Mouse (Mus musculus) heart, embryonic 10.5 days (tissue): ENCODE measurements around the gene Letm1. TPM values are rescaled to one million over a fixed set of nuclear protein-coding genes. Genes with fewer than 3 reads are reported as not detected.

ENCODE experiments used
- DNase-seq: peaks from one replicate; pipeline ENCODE4 v3.0.0-alpha.2; 2017; ENCODE audit warnings: low spot score
- H3K27ac ChIP-seq: fragments of 300-500 bp; sonication (generic); 2 replicates; pipeline ENCODE4 v1.5.1; 2016; ENCODE audit warnings: mild to moderate bottlenecking
- H3K27me3 ChIP-seq: fragments of 300-500 bp; sonication (generic); 2 replicates; pipeline ENCODE4 v1.6.1; 2016; ENCODE audit warnings: mild to moderate bottlenecking; ENCODE audit not compliant: poor library complexity, insufficient read depth, severe bottlenecking
- H3K36me3 ChIP-seq: fragments of 300-500 bp; sonication (generic); 2 replicates; pipeline ENCODE4 v1.6.1; 2016; ENCODE audit warnings: mild to moderate bottlenecking, moderate library complexity
- H3K4me1 ChIP-seq: fragments of 300-500 bp; sonication (generic); 2 replicates; pipeline ENCODE4 v1.6.1; 2016; ENCODE audit warnings: mild to moderate bottlenecking
- H3K4me3 ChIP-seq: fragments of 300-500 bp; sonication (generic); 2 replicates; pipeline ENCODE4 v1.5.1; 2016; ENCODE audit warnings: mild to moderate bottlenecking, moderate library complexity
- H3K9me3 ChIP-seq: fragments of 300-500 bp; sonication (generic); 2 replicates; pipeline ENCODE4 v1.6.1; 2016; ENCODE audit warnings: mild to moderate bottlenecking, moderate library complexity
- WGBS: fragments of 180-500 bp; shearing (Covaris S2); methylation state at CpG from one replicate; pipeline ENCODE4 v1.1.7; 2016; 5-methylcytosine and 5-hydroxymethylcytosine counted together
- polyA plus RNA-seq: library from polyadenylated mRNA; unstranded; fragments of >200 nt; fragmentation: Nextera tagmentation; extraction: Ambion mirVana; gene quantifications from 2 replicates; pipeline ENCODE4 v1.2.1, GENCODE M21; 2016

Gene Letm1
- polyA plus RNA-seq, 1 experiment from 2014 or later = 56.3 TPM

DNA sequence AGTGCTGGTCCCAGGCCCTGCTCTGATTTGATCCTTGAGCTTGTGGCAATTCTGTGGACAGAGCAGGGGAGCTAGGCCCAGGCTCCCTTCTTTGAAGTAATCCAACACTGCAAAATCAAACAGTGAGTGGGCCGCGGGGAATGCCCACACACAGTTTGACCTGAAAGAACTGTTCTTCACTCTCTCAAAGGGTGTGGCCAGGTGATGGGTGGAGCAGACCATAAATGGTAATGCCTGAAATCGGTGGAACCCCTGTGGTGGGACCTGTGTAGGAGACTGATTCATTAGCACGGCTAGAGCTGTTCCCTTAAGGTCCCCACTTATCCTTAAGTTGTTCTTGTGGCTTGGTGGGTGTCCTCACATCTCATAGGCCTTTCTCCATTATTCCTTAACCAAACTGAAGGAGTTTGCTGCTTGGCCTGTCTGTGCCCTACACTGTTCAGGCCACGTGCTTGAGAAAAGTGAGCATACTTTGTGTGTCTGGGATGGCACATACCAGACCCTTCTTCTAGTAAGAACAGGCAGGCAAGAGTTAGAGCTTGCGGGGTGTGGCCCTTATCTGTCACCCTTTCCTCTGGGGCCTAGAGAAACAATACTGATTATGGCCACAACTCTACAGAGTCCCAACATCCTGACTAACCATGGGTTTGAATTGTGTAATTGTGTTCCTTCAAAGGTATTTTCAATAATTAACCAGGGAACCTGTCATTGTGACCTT lies 33.5 kb upstream of the Letm1 start:
- Histone ChIP-seq H3K27me3 (no peaks in the 10 kb centered on the region), H3K9me3 (no peaks in the 10 kb centered on the region), H3K27ac (no peak overlapping the region), H3K4me3 (no peak overlapping the region), H3K36me3 (no peaks in the 10 kb centered on the region), H3K4me1 (peaks cover 19% of the 10 kb centered on the region)
- no peak for DNase-seq
- 76% methylated on average over 6 of the region's 6 CpGs for WGBS

DNA sequence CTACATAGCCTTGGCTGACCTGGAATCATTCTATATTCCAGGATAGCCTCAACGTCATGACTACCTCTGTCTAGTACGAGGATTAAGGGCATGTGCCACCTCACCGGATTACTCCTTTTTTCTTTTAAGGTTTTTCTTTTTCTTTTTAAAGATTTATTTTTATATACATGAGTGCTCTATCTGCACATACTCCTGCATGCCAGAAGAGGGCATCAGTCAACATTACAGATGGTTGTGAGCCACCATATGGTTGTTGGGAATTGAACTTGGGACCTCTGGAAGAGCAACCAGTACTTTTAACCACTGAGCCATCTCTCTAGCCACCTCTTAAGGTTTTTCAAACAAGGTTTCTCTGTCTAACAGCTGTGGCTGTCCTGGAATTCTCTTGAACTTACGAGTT lies 28.9 kb upstream of the Letm1 start:
- Histone ChIP-seq H3K27me3 (no peaks in the 10 kb centered on the region), H3K4me3 (no peak overlapping the region), H3K9me3 (no peaks in the 10 kb centered on the region), H3K27ac (no peak overlapping the region), H3K36me3 (no peaks in the 10 kb centered on the region), H3K4me1 (0 out of 2 replicates have a peak, but pooled peaks cover 3% of the 10 kb centered on the region)
- no peak for DNase-seq
- 81% methylated on average over 4 of the region's 4 CpGs for WGBS

DNA sequence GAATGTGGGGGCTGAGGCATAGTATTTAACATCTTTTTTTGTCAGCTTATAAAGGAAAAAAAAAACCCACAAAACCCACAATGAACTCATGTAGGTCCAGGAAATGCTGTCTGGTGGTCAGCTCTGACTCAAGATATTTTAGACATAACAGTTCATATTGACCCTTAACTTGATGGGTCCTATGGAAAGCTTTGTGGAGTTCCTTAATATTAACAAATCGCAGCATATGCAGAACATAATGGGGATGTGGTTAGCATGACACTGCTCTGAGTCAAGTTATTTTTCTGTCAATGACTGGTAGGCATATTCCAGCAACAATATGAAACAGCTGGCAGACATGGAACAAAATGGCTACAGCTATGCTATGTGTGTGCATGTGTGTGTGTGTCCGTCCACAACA lies 20.7 kb upstream of the Letm1 start:
- H3K36me3 ChIP-seq = no peaks in the 10 kb centered on the region
- no peaks in the 10 kb centered on the region for H3K4me1 ChIP-seq
- DNase-seq = no peak
- no peaks in the 10 kb centered on the region for H3K27me3 ChIP-seq
- 68% methylated on average over 2 of the region's 2 CpGs for WGBS
- no peaks in the 10 kb centered on the region for H3K9me3 ChIP-seq
- no peak overlapping the region for H3K4me3 ChIP-seq
- no peak overlapping the region for H3K27ac ChIP-seq

DNA sequence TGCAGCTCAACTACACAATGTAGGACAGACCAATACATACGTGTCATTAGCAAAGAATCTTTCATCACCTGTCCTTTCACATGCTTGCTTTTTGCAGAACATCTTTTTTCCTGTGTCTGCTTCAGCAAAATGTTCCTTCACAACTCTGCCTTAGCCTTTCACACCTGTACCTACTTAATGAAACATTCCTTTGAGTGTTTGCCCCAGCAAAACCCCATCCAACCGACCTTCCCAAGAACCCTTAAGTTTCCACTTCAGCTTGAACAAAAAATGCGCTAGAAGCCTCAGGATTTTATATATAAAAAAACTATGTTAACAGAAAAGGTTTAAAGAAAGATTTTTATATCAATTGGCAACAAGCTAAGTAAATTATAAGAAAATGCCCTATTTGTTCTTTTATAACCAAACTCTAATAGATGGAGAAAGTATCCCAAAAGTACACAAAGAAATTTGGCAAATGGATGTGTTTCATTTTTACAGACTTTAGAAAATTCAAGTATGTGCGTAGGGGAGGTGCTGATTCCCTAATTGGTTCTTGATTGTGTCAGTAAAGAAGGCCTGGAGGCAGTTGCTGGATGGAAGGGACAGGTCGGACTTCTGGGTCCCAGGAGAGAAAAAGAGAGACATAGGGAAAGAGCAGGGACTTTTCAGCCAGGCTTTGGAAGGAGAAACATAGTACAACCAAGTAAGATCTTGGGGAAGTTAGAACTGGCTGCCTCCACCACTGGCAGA lies 9.5 kb upstream of the Letm1 start:
- no peak overlapping the region for H3K27ac ChIP-seq
- H3K4me1 ChIP-seq = no peaks in the 10 kb centered on the region
- 75% methylated on average over 5 of the region's 5 CpGs for WGBS
- H3K9me3 ChIP-seq = no peaks in the 10 kb centered on the region; the same call in 1 of the 2 replicates
- DNase-seq = no peak
- H3K4me3 ChIP-seq = no peak overlapping the region
- H3K27me3 ChIP-seq = no peaks in the 10 kb centered on the region
- no peaks in the 10 kb centered on the region for H3K36me3 ChIP-seq

DNA sequence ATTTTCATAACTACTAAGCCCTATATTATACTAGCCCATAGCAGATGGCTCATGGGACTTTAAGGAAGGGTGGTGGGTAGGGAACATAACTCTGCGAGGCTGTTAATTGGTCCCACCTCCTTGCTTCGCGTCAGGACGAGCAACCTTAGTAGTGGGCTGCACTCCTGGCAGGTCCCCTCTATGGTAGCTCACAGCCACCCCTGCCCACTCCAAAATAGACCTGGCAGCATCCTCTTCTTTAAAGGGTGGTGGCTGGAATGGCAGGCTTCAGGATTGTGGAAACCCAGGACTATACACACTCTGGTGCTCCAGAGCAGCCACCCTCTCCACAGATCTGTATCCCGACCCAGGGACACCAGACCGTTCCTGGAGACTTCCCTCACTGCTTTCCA lies 378 bp upstream of the Letm1 start:
- peaks cover 24% of the 10 kb centered on the region for H3K4me1 ChIP-seq
- peak overlapping the region; percentile 90 for H3K27ac ChIP-seq
- 0 out of 2 replicates have a peak, but pooled peaks cover 3% of the 10 kb centered on the region for H3K36me3 ChIP-seq
- no peaks in the 10 kb centered on the region for H3K27me3 ChIP-seq
- DNase-seq = no peak
- 10% methylated on average over 6 of the region's 6 CpGs for WGBS
- H3K4me3 ChIP-seq = peak overlapping the region; percentile 79
- H3K9me3 ChIP-seq = no peaks in the 10 kb centered on the region

DNA sequence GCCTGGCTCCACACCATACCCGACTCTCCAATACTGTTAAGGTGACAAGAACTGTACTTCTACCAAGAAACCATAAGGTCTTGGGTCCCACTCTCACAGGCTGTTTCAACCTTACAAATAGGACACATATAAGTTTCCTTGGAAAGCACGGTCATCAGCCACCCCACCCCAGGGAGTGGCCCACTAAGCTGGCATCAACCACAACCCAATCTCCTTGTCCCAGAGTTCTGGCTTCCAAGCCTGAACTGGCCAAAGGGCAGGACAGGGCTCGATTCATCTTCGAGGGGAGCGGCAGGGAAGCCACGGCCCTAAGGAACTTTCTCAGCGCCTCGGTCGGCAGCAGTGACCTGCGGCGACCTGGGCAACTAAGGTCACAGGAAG lies 663 bp downstream of the Letm1 start:
- peaks cover 13% of the 10 kb centered on the region for H3K36me3 ChIP-seq
- no peak for DNase-seq
- peak overlapping the region; percentile 90 for H3K27ac ChIP-seq
- H3K4me1 ChIP-seq = peaks cover 24% of the 10 kb centered on the region
- no peaks in the 10 kb centered on the region for H3K9me3 ChIP-seq
- 4% methylated on average over 11 of the region's 11 CpGs for WGBS
- H3K4me3 ChIP-seq = peak overlapping the region; percentile 79
- no peaks in the 10 kb centered on the region for H3K27me3 ChIP-seq

DNA sequence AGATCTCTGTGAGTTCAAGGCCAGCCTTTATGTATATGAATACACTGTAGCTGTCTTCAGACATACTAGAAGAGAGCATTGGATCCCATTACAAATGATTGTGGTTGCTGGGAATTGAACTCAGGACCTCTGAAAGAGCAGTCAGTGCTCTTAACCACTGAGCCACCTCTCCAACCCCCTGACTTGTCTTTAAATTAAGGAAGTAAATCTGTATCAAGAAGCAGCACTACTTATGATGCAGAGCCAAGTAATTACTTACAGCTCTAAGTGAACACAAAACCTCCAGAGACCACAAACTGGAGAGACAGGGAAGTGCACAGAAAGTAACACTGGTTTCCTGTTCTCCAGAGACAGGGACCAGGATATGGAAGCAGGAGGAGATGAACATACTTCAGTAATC lies 5.4 kb downstream of the Letm1 start:
- H3K4me1 ChIP-seq = peaks cover 19% of the 10 kb centered on the region
- no peak for DNase-seq
- no peaks in the 10 kb centered on the region for H3K9me3 ChIP-seq
- H3K36me3 ChIP-seq = peaks cover 31% of the 10 kb centered on the region
- H3K4me3 ChIP-seq = no peak overlapping the region
- no peak overlapping the region for H3K27ac ChIP-seq
- H3K27me3 ChIP-seq = no peaks in the 10 kb centered on the region

DNA sequence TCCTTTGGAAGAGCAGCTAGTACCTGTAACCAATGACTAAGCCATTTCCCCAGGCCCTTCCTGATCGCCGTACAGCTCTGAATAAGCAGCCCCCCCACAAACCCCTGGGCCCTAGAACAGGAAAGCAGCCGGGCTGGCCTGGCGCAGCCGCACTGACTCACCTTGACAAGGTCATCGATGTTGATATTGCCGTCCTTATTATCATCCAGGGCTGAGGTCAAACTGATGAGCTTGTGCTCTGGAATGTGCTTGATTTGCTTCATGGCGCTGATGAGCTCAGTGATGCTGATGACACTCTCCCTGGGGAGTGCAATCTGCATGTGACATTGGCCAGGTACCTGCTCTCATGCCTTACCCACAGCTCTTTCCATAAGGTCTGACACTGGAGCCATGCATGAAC lies 39.1 kb downstream of the Letm1 start:
- Histone ChIP-seq H3K4me1 (peaks cover 11% of the 10 kb centered on the region; the same call in 1 of the 2 replicates), H3K36me3 (peaks cover 88% of the 10 kb centered on the region), H3K9me3 (no peaks in the 10 kb centered on the region), H3K4me3 (no peak overlapping the region), H3K27me3 (no peaks in the 10 kb centered on the region), H3K27ac (peak overlapping the region; percentile 49)
- DNase-seq = no peak
- WGBS = 73% methylated on average over 8 of the region's 8 CpGs

DNA sequence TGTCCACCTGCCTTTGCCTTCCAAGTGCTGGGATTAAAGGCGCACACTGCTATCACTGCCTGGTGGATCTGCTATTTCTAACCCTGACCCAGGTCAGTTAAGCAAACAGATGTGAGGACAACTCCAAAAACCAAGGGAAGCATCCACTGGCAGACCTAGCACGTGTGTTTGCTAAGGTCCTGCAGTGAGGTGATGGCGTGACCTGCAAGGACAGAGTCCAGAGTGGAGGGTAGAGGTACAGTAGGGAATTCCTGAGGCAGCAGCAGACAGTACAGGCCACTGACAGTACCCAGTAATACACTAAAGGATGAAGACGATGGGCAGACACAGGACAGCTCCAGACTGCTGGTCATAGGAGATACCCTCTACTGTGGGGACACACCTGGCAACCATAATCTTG lies 42.1 kb downstream of the Letm1 start:
- Histone ChIP-seq H3K27ac (no peak overlapping the region), H3K4me3 (no peak overlapping the region), H3K4me1 (peaks cover 11% of the 10 kb centered on the region; the same call in 1 of the 2 replicates), H3K27me3 (no peaks in the 10 kb centered on the region), H3K9me3 (no peaks in the 10 kb centered on the region), H3K36me3 (peaks cover 61% of the 10 kb centered on the region)
- no peak for DNase-seq
- 84% methylated on average over 4 of the region's 4 CpGs for WGBS

DNA sequence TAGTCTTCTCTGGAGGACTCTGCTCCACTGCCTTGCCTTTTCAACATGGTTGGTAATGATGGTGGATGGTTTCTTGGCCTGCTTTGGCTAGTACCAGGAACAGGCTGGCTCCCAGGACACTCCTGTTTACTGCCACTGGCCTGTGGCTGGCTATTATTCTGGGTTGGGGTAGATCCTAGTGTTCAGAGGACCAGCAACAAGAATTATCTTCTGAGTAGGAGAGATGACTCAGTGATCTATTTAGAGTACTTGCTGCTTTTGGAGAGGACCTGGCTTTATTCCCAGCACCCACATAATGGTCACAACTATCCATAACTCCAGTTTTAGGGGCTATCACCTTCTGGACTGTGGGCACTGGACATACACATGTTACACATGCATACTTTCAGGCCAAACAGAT lies 44.3 kb downstream of the Letm1 start:
- Histone ChIP-seq H3K27ac (no peak overlapping the region), H3K4me1 (peaks cover 5% of the 10 kb centered on the region; the same call in 1 of the 2 replicates), H3K36me3 (peaks cover 61% of the 10 kb centered on the region)

DNA sequence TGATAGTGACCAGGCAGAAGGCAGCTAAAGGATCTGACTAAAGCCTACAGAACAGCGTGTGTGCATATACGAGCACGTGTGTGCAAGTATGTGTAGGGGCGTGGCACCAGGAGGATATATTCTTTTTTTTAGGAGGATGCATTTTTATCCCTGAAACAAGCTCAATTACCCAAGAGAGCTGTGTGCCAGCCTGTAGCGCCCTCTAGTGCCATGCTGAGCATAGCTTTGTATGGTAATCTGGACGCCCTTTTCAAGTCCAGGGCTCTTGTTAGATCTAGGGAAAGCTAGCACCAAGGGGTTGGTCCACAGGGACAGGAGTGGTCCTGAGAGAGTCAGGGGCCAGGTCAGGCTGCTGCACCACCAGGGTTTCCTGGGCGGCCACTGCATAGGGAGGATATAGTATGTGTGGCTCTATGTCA lies 44.7 kb downstream of the Letm1 start:
- 27% methylated on average over 7 of the region's 7 CpGs for WGBS
- no peaks in the 10 kb centered on the region for H3K9me3 ChIP-seq
- peaks cover 61% of the 10 kb centered on the region for H3K36me3 ChIP-seq
- H3K4me3 ChIP-seq = no peak overlapping the region
- peaks cover under 1% of the 10 kb centered on the region; the same call in 1 of the 2 replicates for H3K4me1 ChIP-seq
- H3K27ac ChIP-seq = no peak overlapping the region
- no peak for DNase-seq
- H3K27me3 ChIP-seq = no peaks in the 10 kb centered on the region

More for the DNA sequence above, 44.3 kb downstream of the Letm1 start:
- H3K27me3 ChIP-seq = no peaks in the 10 kb centered on the region
- no peak for DNase-seq
- H3K9me3 ChIP-seq = no peaks in the 10 kb centered on the region
- no peak overlapping the region for H3K4me3 ChIP-seq

DNA sequence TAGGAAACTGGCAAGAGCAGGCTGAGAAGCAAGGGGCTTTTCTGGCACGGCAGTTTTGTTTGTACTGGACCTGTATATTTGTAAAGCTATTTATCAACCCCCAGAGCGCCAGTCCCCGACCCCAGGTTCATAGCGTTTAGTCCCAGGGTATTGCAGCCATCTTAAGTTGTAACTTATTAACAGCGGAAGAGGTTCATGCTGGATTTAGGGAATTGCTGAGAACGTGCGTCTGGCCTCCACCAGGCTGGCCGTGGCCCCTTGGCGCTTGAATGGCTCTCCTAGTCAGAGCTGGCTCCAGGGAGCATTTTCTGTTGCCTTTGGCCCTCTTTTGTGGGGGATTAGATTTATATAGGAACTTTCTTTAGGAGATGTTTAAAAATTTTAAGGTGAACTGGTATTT lies 46.4 kb downstream of the Letm1 start:
- no peak overlapping the region for H3K4me3 ChIP-seq
- no peaks in the 10 kb centered on the region for H3K9me3 ChIP-seq
- H3K36me3 ChIP-seq = peaks cover 63% of the 10 kb centered on the region
- H3K27me3 ChIP-seq = no peaks in the 10 kb centered on the region
- WGBS = 81% methylated on average over 9 of the region's 9 CpGs
- no peak overlapping the region for H3K27ac ChIP-seq
- no peak for DNase-seq
- H3K4me1 ChIP-seq = peaks cover under 1% of the 10 kb centered on the region; the same call in 1 of the 2 replicates

DNA sequence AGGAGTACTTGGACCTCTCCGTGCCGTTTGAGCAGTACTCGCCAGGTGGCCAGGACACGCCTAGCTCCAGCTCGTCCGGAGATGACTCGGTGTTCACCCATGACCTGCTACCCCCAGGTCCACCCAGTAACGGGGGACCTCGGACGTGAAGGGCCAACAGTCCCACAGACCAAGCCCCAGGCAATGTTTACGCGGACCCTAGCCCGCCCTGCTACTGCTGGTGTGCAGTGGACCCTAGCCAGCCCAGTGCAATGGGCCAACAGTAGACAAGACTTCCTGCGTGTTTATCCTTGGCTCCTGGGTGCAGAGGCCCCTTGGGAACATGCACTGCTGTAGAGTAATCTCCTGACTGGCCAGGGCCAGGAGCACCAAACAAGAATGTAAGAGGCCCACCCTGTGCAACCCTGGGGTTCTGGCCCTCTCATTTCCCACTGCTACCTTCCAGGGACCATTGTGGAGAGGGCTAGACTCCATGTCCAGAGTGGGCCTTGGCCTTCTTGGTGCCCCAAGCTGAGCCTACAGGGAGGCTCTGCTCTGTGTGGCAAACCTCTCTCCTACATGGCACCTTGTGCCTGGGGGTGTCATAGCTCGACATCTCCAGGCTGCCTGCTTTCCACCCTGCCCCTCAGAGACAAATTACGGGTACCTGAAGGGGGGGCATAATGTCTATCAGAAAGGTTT lies 47.1 kb downstream of the Letm1 start:
- no peaks in the 10 kb centered on the region for H3K9me3 ChIP-seq
- no peaks in the 10 kb centered on the region for H3K27me3 ChIP-seq
- WGBS = 87% methylated on average over 16 of the region's 16 CpGs
- no peak overlapping the region for H3K27ac ChIP-seq
- DNase-seq = no peak
- H3K4me3 ChIP-seq = no peak overlapping the region
- H3K36me3 ChIP-seq = peaks cover 65% of the 10 kb centered on the region
- H3K4me1 ChIP-seq = peaks cover 8% of the 10 kb centered on the region
